Mouse (Mus musculus) midbrain, embryonic 12.5 days (tissue): ENCODE measurements at regions not wholly inside any gene's neighbourhood (a gene's known extent, or its start where the extent isn't known, plus 50 kb on each side); places are given as distances from the start of the nearest gene placed in this dataset.

Experiments used
- ATAC-seq: fragments of 200-750 bp; cut with Nextera tagmentation; 2 replicates; pipeline ENCODE4 v1.8.0; 2017; ENCODE audit warnings: low read depth, moderate TSS enrichment, moderate library complexity; ENCODE audit not compliant: low FRiP score
- H3K27ac ChIP-seq: fragments of 300-500 bp; sonication (generic); replicated peaks from 2 replicates; pipeline ENCODE4 v1.5.1; 2016; ENCODE audit warnings: mild to moderate bottlenecking
- H3K27me3 ChIP-seq: fragments of 300-500 bp; sonication (generic); 2 replicates; pipeline ENCODE4 v1.6.1; 2016; ENCODE audit warnings: mild to moderate bottlenecking
- H3K36me3 ChIP-seq: fragments of 300-500 bp; sonication (generic); 2 replicates; pipeline ENCODE4 v1.6.1; 2016
- H3K4me1 ChIP-seq: fragments of 300-500 bp; sonication (generic); 2 replicates; pipeline ENCODE4 v1.6.1; 2016
- H3K4me2 ChIP-seq: fragments of 300-500 bp; sonication (generic); replicated peaks from 2 replicates; pipeline ENCODE4 v1.6.1; 2016; ENCODE audit warnings: mild to moderate bottlenecking, moderate library complexity
- H3K4me3 ChIP-seq: fragments of 300-500 bp; sonication (generic); 2 replicates; pipeline ENCODE4 v1.5.1; 2016; ENCODE audit warnings: mild to moderate bottlenecking
- H3K9ac ChIP-seq: fragments of 300-500 bp; sonication (generic); replicated peaks from 2 replicates; pipeline ENCODE4 v1.6.1; 2016; ENCODE audit warnings: mild to moderate bottlenecking, moderate library complexity
- H3K9me3 ChIP-seq: fragments of 300-500 bp; sonication (generic); 2 replicates; pipeline ENCODE4 v1.6.1; 2016; ENCODE audit warnings: mild to moderate bottlenecking
- WGBS: fragments of 180-500 bp; shearing (Covaris S2); methylation state at CpG from one replicate; pipeline ENCODE4 v1.1.7; 2016; 5-methylcytosine and 5-hydroxymethylcytosine counted together

DNA sequence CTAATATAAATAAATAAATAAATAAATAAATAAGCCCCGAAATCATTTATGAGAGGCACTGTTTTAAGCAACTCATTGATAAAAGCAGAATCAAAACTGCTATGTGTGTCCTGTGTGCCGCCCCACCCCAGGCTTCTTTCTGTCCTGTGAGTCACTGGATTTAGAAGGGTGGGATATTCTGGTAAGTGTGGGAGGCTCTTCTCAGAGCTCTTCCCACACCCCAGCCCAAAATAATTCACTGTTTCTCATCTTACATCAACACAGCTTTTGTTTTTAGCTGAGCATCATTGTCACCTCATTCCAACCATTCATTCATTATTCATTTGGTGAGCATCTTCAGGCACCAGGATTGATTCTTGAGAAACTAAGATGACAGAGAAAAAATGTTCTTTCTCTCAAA is 118.4 kb downstream of the Barx2 start:
- Histone ChIP-seq H3K27me3 (no peaks in the 10 kb centered on the region), H3K36me3 (no peaks in the 10 kb centered on the region), H3K9ac (no peak overlapping the region), H3K4me2 (no peak overlapping the region), H3K4me3 (no peak overlapping the region), H3K9me3 (no peaks in the 10 kb centered on the region), H3K4me1 (no peaks in the 10 kb centered on the region), H3K27ac (no peak overlapping the region)
- 96% methylated on average over 2 of the region's 2 CpGs for WGBS
- ATAC-seq = no peak

- no peak for ATAC-seq
- Histone ChIP-seq H3K36me3 (no peaks in the 10 kb centered on the region), H3K4me2 (no peak overlapping the region), H3K4me1 (no peaks in the 10 kb centered on the region), H3K9me3 (no peaks in the 10 kb centered on the region), H3K9ac (no peak overlapping the region), H3K27ac (no peak overlapping the region), H3K27me3 (no peaks in the 10 kb centered on the region), H3K4me3 (no peak overlapping the region)
- WGBS = 95% methylated on average over 3 of the region's 3 CpGs
These were observed 137.3 kb downstream of the Barx2 start for GRCm38 (mm10) chr9:31775956-31776355.

DNA sequence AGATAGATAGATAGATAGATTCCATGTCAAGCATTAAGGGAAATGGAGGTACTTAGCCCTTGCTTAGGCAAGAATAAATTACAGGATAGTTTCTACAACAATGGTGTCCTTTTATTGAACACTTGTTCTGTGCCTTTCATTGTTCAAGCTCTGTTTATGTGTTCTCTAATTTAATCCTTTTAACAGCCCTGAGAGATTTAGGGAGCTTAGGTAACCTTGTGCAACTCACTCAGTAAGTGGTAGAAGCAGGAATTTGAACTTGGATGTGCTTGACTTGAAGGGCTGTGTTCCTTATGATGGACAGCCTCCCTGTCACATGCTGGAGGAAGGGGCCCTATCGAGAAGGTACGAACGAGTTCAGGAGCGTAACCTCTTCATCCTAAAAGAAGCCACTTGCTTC is 147.9 kb downstream of the Barx2 start:
- Histone ChIP-seq H3K4me2 (no peak overlapping the region), H3K9me3 (no peaks in the 10 kb centered on the region), H3K4me3 (no peak overlapping the region), H3K4me1 (0 out of 2 replicates have a peak, but pooled peaks cover 4% of the 10 kb centered on the region), H3K9ac (no peak overlapping the region), H3K27me3 (no peaks in the 10 kb centered on the region), H3K27ac (no peak overlapping the region), H3K36me3 (no peaks in the 10 kb centered on the region)
- no peak for ATAC-seq
- WGBS = 81% methylated on average over 4 of the region's 4 CpGs

DNA sequence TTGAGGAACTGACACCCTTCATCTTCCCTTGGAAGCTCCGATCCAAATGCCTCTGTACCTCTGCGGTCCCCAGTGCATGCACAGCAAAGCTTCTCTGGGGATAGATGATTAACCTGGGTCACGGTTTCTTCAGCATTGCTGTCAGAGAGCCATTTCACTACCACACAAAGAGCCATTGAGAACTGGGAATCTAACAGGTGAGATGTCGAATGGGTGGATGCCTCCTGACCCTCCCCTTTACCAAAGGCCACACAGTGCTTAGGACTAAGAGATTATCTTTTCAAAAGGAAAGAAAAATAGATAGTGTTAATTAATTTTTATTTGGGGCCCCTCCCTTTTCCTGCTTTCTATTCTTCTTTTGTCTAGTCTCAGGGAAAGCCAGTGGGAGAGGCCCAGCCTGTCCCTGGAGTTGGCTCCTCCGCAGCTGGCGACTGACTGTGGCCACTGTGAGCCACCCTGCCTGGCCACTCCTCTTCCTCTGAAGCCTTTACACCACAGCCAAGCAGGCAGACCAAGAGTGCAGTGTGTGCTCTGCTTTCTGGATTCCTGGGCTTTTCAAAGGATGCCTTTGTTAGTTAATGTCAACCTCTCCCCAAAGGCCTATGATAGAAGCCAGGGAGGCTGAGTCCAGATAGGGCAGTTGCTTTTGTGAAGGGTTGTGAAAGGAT is 155.2 kb downstream of the Barx2 start:
- no peak overlapping the region for H3K4me3 ChIP-seq
- WGBS = 47% methylated on average over 6 of the region's 6 CpGs

GRCm38 (mm10) chr9:31730443-31730842 is 182.8 kb downstream of the Barx2 start:
- Histone ChIP-seq H3K27me3 (no peaks in the 10 kb centered on the region), H3K4me3 (no peak overlapping the region), H3K4me1 (no peaks in the 10 kb centered on the region), H3K36me3 (no peaks in the 10 kb centered on the region), H3K9me3 (no peaks in the 10 kb centered on the region), H3K4me2 (no peak overlapping the region), H3K9ac (no peak overlapping the region), H3K27ac (no peak overlapping the region)
- ATAC-seq = no peak

More for the DNA sequence above, 155.2 kb downstream of the Barx2 start:
- H3K36me3 ChIP-seq = no peaks in the 10 kb centered on the region
- no peak overlapping the region for H3K27ac ChIP-seq
- no peak for ATAC-seq
- no peak overlapping the region for H3K9ac ChIP-seq
- H3K4me2 ChIP-seq = no peak overlapping the region
- H3K9me3 ChIP-seq = no peaks in the 10 kb centered on the region
- H3K27me3 ChIP-seq = no peaks in the 10 kb centered on the region
- H3K4me1 ChIP-seq = 0 out of 2 replicates have a peak, but pooled peaks cover 5% of the 10 kb centered on the region

GRCm38 (mm10) chr9:31719309-31719708 is 194.0 kb downstream of the Barx2 start:
- no peak for ATAC-seq
- no peaks in the 10 kb centered on the region for H3K9me3 ChIP-seq
- H3K4me3 ChIP-seq = no peak overlapping the region
- 63% methylated on average over 6 of the region's 6 CpGs for WGBS
- H3K27me3 ChIP-seq = no peaks in the 10 kb centered on the region
- no peak overlapping the region for H3K27ac ChIP-seq
- H3K4me1 ChIP-seq = no peaks in the 10 kb centered on the region
- H3K4me2 ChIP-seq = no peak overlapping the region
- no peaks in the 10 kb centered on the region for H3K36me3 ChIP-seq
- no peak overlapping the region for H3K9ac ChIP-seq

GRCm38 (mm10) chr9:31710022-31710421 is 203.2 kb downstream of the Barx2 start:
- H3K4me2 ChIP-seq = no peak overlapping the region
- H3K27me3 ChIP-seq = no peaks in the 10 kb centered on the region
- no peaks in the 10 kb centered on the region for H3K36me3 ChIP-seq
- H3K9me3 ChIP-seq = no peaks in the 10 kb centered on the region
- H3K27ac ChIP-seq = no peak overlapping the region
- no peak overlapping the region for H3K4me3 ChIP-seq
- ATAC-seq = no peak
- no peak overlapping the region for H3K9ac ChIP-seq
- no peaks in the 10 kb centered on the region for H3K4me1 ChIP-seq
- 69% methylated on average over 2 of the region's 2 CpGs for WGBS

- Histone ChIP-seq H3K4me1 (no peaks in the 10 kb centered on the region), H3K9ac (no peak overlapping the region), H3K9me3 (no peaks in the 10 kb centered on the region), H3K4me3 (no peak overlapping the region), H3K36me3 (no peaks in the 10 kb centered on the region), H3K27me3 (no peaks in the 10 kb centered on the region), H3K27ac (no peak overlapping the region), H3K4me2 (no peak overlapping the region)
- no peak for ATAC-seq
- WGBS = 85% methylated on average over 6 of the region's 7 CpGs
These were observed 206.6 kb downstream of the Barx2 start for GRCm38 (mm10) chr9:31706688-31707087.

DNA sequence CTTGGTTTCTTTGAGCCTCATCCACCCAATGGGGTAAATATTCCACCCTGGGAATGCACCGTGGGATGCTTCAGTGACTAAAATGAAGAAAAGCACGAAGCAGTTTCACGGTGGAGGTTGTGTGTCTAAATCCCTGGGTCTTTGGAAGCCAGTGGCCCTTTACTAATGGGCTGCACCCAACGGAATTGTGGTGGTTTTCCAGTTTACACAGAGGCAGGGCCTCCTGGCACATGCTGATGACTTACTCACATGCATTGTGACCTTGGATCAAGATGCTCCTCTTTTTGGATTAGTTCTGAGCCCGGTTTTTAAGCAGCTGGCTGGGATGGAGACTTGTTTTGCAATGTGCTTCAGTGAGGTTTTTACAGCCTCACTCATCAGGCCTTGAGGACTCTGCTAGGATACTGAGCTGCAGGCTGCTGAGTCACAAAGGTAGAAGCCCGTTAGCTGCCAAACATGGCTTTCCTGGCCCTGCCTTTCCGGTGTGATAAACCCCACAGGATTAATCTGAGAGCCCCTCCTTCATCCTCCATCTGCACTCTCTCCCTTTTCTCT is 222.3 kb downstream of the Barx2 start:
- no peak for ATAC-seq
- Histone ChIP-seq H3K4me3 (no peak overlapping the region), H3K27ac (no peak overlapping the region), H3K9me3 (no peaks in the 10 kb centered on the region), H3K27me3 (no peaks in the 10 kb centered on the region), H3K4me2 (no peak overlapping the region), H3K9ac (no peak overlapping the region), H3K36me3 (no peaks in the 10 kb centered on the region), H3K4me1 (peaks cover 10% of the 10 kb centered on the region)
- WGBS = 44% methylated on average over 7 of the region's 7 CpGs

- no peak for ATAC-seq
- WGBS = 4% methylated on average over 3 of the region's 3 CpGs
- peak overlapping the region; percentile 41 for H3K4me2 ChIP-seq
- H3K9ac ChIP-seq = peak overlapping the region; percentile 25; the same call in 1 of the 2 replicates
- H3K27me3 ChIP-seq = peaks cover 12% of the 10 kb centered on the region; the same call in 1 of the 2 replicates
- no peak overlapping the region for H3K27ac ChIP-seq
- H3K9me3 ChIP-seq = no peaks in the 10 kb centered on the region
- peaks cover 24% of the 10 kb centered on the region for H3K4me1 ChIP-seq
- H3K4me3 ChIP-seq = no peak overlapping the region
- H3K36me3 ChIP-seq = no peaks in the 10 kb centered on the region
These were observed 224.1 kb upstream of the Tmem45b start for GRCm38 (mm10) chr9:31688398-31688705.

GRCm38 (mm10) chr9:31687686-31688397 is 223.6 kb upstream of the Tmem45b start:
- ATAC-seq = no peak
- Histone ChIP-seq H3K9ac (peak overlapping the region; percentile 25; the same call in 1 of the 2 replicates), H3K36me3 (no peaks in the 10 kb centered on the region), H3K4me2 (peak overlapping the region; percentile 41), H3K9me3 (no peaks in the 10 kb centered on the region), H3K4me3 (no peak overlapping the region), H3K27ac (no peak overlapping the region), H3K27me3 (peaks cover 17% of the 10 kb centered on the region; the same call in 1 of the 2 replicates), H3K4me1 (peaks cover 28% of the 10 kb centered on the region)
- 27% methylated on average over 17 of the region's 17 CpGs for WGBS

- ATAC-seq = no peak
- Histone ChIP-seq H3K27ac (no peak overlapping the region), H3K4me2 (no peak overlapping the region), H3K4me1 (peaks cover 28% of the 10 kb centered on the region), H3K9ac (no peak overlapping the region), H3K36me3 (no peaks in the 10 kb centered on the region), H3K27me3 (peaks cover 19% of the 10 kb centered on the region; the same call in 1 of the 2 replicates), H3K4me3 (no peak overlapping the region), H3K9me3 (no peaks in the 10 kb centered on the region)
- WGBS = 91% methylated on average over 5 of the region's 5 CpGs
These were observed 222.2 kb upstream of the Tmem45b start for GRCm38 (mm10) chr9:31686466-31686865.
